Mouse (Mus musculus) MEL (cell line): ENCODE measurements around the gene Btbd18. TPM values are rescaled to one million over a fixed set of nuclear protein-coding genes. Genes with fewer than 3 reads are reported as not detected.
A peak's percentile ranks its signal among the peaks of the same experiment; 100 is the strongest.

Experiments used
- DNase-seq: peaks from one replicate; pipeline ENCODE4 v3.0.0; 2011; ENCODE audit warnings: low read depth, low spot score
- H3K27ac ChIP-seq: 2 replicates; pipeline ENCODE4 v1.5.1; 2012; ENCODE audit warnings: low read depth, mild to moderate bottlenecking, control low read depth, low read length, moderate library complexity; ENCODE audit not compliant: control insufficient read depth
- H3K27me3 ChIP-seq, 2 experiments: fragments of 150-350 bp in 1 of 2; sonication (generic) in 1 of 2; 2 replicates each; pipeline ENCODE4 v1.6.1; 2012; ENCODE audit warnings: low read length in 2 of 2, mild to moderate bottlenecking in 2 of 2, improper control_type of control experiment in 1 of 2, moderate library complexity in 1 of 2; ENCODE audit not compliant: insufficient read depth in 2 of 2, control insufficient read depth in 1 of 2
- H3K36me3 ChIP-seq, 2 experiments: 2 replicates each; pipeline ENCODE4 v1.6.1; 2012 to 2014; ENCODE audit warnings: low read length in 2 of 2, improper control_type of control experiment in 1 of 2, inconsistent platforms in 1 of 2, mild to moderate bottlenecking in 1 of 2; ENCODE audit not compliant: insufficient read depth in 2 of 2, control insufficient read depth in 1 of 2
- H3K4me1 ChIP-seq, 2 experiments: fragments of 150-350 bp in 1 of 2; sonication (generic) in 1 of 2; 2 replicates each; pipeline ENCODE4 v1.6.1; 2012; ENCODE audit warnings: low read length in 2 of 2, improper control_type of control experiment in 1 of 2, mild to moderate bottlenecking in 1 of 2; ENCODE audit not compliant: insufficient read depth in 2 of 2, control insufficient read depth in 1 of 2
- H3K4me3 ChIP-seq, 2 experiments: fragments of 150-350 bp in 1 of 2; sonication (generic) in 1 of 2; 2 replicates each; pipeline ENCODE4 v1.5.1; 2012; ENCODE audit warnings: low read depth in 2 of 2, low read length in 2 of 2, mild to moderate bottlenecking in 2 of 2, moderate library complexity in 2 of 2, control low read depth in 1 of 2, improper control_type of control experiment in 1 of 2; ENCODE audit not compliant: control insufficient read depth in 1 of 2, insufficient read depth in 1 of 2
- H3K79me2 ChIP-seq: 2 replicates; pipeline ENCODE4 v1.6.1; 2012; ENCODE audit warnings: mild to moderate bottlenecking, low read length, moderate library complexity; ENCODE audit not compliant: control insufficient read depth, poor library complexity, insufficient read depth
- H3K9ac ChIP-seq: 2 replicates; pipeline ENCODE4 v1.6.1; 2012; ENCODE audit warnings: low read depth, mild to moderate bottlenecking, control low read depth, low read length, moderate library complexity; ENCODE audit not compliant: control insufficient read depth, poor library complexity, severe bottlenecking
- H3K9me3 ChIP-seq: fragments of 150-350 bp; sonication (generic); replicated peaks from 2 replicates; pipeline ENCODE4 v1.6.1; 2012; ENCODE audit warnings: mild to moderate bottlenecking, low read length, improper control_type of control experiment, moderate library complexity; ENCODE audit not compliant: insufficient read depth
- BHLHE40 ChIP-seq: IDR thresholded peaks from 2 replicates; pipeline ENCODE4 v1.6.1; 2012; ENCODE audit warnings: low read depth, mild to moderate bottlenecking, inconsistent platforms, low read length, improper control_type of control experiment, borderline replicate concordance
- CHD1 ChIP-seq: IDR thresholded peaks from 2 replicates; pipeline ENCODE4 v1.6.1; 2012; ENCODE audit warnings: low read depth, mild to moderate bottlenecking, inconsistent platforms, low read length, improper control_type of control experiment
- CHD2 ChIP-seq: IDR thresholded peaks from 2 replicates; pipeline ENCODE4 v1.6.1; 2011; ENCODE audit warnings: low read length, improper control_type of control experiment
- CTCF ChIP-seq, 3 experiments: IDR thresholded peaks in 2 of 3; conservative IDR thresholded peaks in 1 of 3; 2 replicates each; pipeline ENCODE4 v1.5.1; 2011 to 2012; ENCODE audit warnings: low read length in 3 of 3, low read depth in 2 of 3, mild to moderate bottlenecking in 2 of 3, improper control_type of control experiment in 1 of 3, inconsistent platforms in 1 of 3, mixed read lengths in 1 of 3, moderate library complexity in 1 of 3; ENCODE audit not compliant: control insufficient read depth in 1 of 3, insufficient read depth in 1 of 3, poor library complexity in 1 of 3, severe bottlenecking in 1 of 3
- ELF1 ChIP-seq: IDR thresholded peaks from 2 replicates; pipeline ENCODE4 v1.6.1; 2014; ENCODE audit warnings: low read depth, mild to moderate bottlenecking, inconsistent platforms, low read length, improper control_type of control experiment, moderate library complexity
- EP300 ChIP-seq, 2 experiments: IDR thresholded peaks; 2 replicates each; pipeline ENCODE4 v1.6.1; 2011; ENCODE audit warnings: improper control_type of control experiment in 2 of 2, low read length in 2 of 2, low read depth in 1 of 2, mild to moderate bottlenecking in 1 of 2
- GABPA ChIP-seq: IDR thresholded peaks from 2 replicates; pipeline ENCODE4 v1.6.1; 2012; ENCODE audit warnings: low read depth, mild to moderate bottlenecking, inconsistent platforms, low read length, improper control_type of control experiment, moderate library complexity
- GATA1 ChIP-seq: IDR thresholded peaks from 2 replicates; pipeline ENCODE4 v1.6.1; 2011; ENCODE audit warnings: low read depth, low read length, improper control_type of control experiment
- HCFC1 ChIP-seq: IDR thresholded peaks from 2 replicates; pipeline ENCODE4 v1.6.1; 2012; ENCODE audit warnings: low read depth, mild to moderate bottlenecking, inconsistent platforms, low read length, improper control_type of control experiment, moderate library complexity
- KAT2A ChIP-seq: conservative IDR thresholded peaks from 2 replicates; pipeline ENCODE4 v1.6.1; 2012; ENCODE audit warnings: low read depth, low read length, improper control_type of control experiment, inconsistent platforms
- MAFK ChIP-seq: IDR thresholded peaks from 2 replicates; pipeline ENCODE4 v1.6.1; 2011; ENCODE audit warnings: low read depth, mild to moderate bottlenecking, low read length, improper control_type of control experiment, borderline replicate concordance
- MAX ChIP-seq: IDR thresholded peaks from 2 replicates; pipeline ENCODE4 v1.6.1; 2011; ENCODE audit warnings: low read length, improper control_type of control experiment
- MAZ ChIP-seq: IDR thresholded peaks from 2 replicates; pipeline ENCODE4 v1.6.1; 2012; ENCODE audit warnings: low read depth, mild to moderate bottlenecking, inconsistent platforms, low read length, improper control_type of control experiment
- MYB ChIP-seq: IDR thresholded peaks from 2 replicates; pipeline ENCODE4 v1.6.1; 2011; ENCODE audit warnings: mild to moderate bottlenecking, low read depth, low read length, improper control_type of control experiment
- MYC ChIP-seq: IDR thresholded peaks from 2 replicates; pipeline ENCODE4 v1.6.1; 2011; ENCODE audit warnings: low read depth, mild to moderate bottlenecking, low read length, improper control_type of control experiment, moderate library complexity
- NELFE ChIP-seq: IDR thresholded peaks from 2 replicates; pipeline ENCODE4 v1.6.1; 2011; ENCODE audit warnings: low read depth, low read length, improper control_type of control experiment
- POLR2AphosphoS2 ChIP-seq: IDR thresholded peaks from 2 replicates; pipeline ENCODE4 v1.6.1; 2011; ENCODE audit warnings: low read length, improper control_type of control experiment
- POLR2AphosphoS5 ChIP-seq: IDR thresholded peaks from 2 replicates; pipeline ENCODE4 v1.6.1; 2012; ENCODE audit warnings: low read depth, borderline replicate concordance, mild to moderate bottlenecking, inconsistent platforms, low read length, moderate library complexity, mixed read lengths
- RCOR1 ChIP-seq: IDR thresholded peaks from 2 replicates; pipeline ENCODE4 v1.6.1; 2012; ENCODE audit warnings: low read depth, mild to moderate bottlenecking, inconsistent platforms, low read length, improper control_type of control experiment
- SIN3A ChIP-seq: IDR thresholded peaks from 2 replicates; pipeline ENCODE4 v1.6.1; 2012; ENCODE audit warnings: low read length, improper control_type of control experiment, inconsistent platforms
- SMC3 ChIP-seq: IDR thresholded peaks from 2 replicates; pipeline ENCODE4 v1.6.1; 2011; ENCODE audit warnings: low read depth, low read length, improper control_type of control experiment
- TAL1 ChIP-seq: IDR thresholded peaks from 2 replicates; pipeline ENCODE4 v1.6.1; 2012; ENCODE audit warnings: mild to moderate bottlenecking, inconsistent platforms, low read length, moderate library complexity, mixed read lengths
- TBP ChIP-seq: IDR thresholded peaks from 2 replicates; pipeline ENCODE4 v1.8.0; 2011; ENCODE audit warnings: low read depth, low read length, improper control_type of control experiment
- TCF12 ChIP-seq: IDR thresholded peaks from 2 replicates; pipeline ENCODE4 v1.6.1; 2014; ENCODE audit warnings: low read depth, mild to moderate bottlenecking, inconsistent platforms, low read length, improper control_type of control experiment, moderate library complexity
- USF1 ChIP-seq: IDR thresholded peaks from 2 replicates; pipeline ENCODE4 v1.6.1; 2014; ENCODE audit warnings: low read depth, mild to moderate bottlenecking, inconsistent platforms, low read length, improper control_type of control experiment, moderate library complexity
- ZC3H11A ChIP-seq: IDR thresholded peaks from 2 replicates; pipeline ENCODE4 v1.6.1; 2012; ENCODE audit warnings: low read depth, mild to moderate bottlenecking, inconsistent platforms, low read length, improper control_type of control experiment
- ZKSCAN1 ChIP-seq: IDR thresholded peaks from 2 replicates; pipeline ENCODE4 v1.6.1; 2012; ENCODE audit warnings: low read depth, mild to moderate bottlenecking, inconsistent platforms, low read length, improper control_type of control experiment, moderate library complexity
- ZNF384 ChIP-seq: IDR thresholded peaks from 2 replicates; pipeline ENCODE4 v1.6.1; 2012; ENCODE audit warnings: low read depth, mild to moderate bottlenecking, inconsistent platforms, low read length, improper control_type of control experiment
- polyA plus RNA-seq, 2 experiments: library from polyadenylated mRNA; stranded (reverse) in 1 of 2; unstranded in 1 of 2; fragments of >175 nt in 1 of 2; fragments of >200 nt in 1 of 2; gene quantifications; 2 replicates each; pipeline versions ENCODE4 v1.2.1 to v1.2.4; 2012; ENCODE audit warnings: low replicate concordance in 2 of 2, low read depth in 1 of 2; ENCODE audit not compliant: insufficient read length in 2 of 2, insufficient read depth in 1 of 2, missing spikeins in 1 of 2
- total RNA-seq: library from RNA; depleted of rRNA; stranded (reverse); fragments of 300-350 nt; gene quantifications from 2 replicates; pipeline ENCODE4 v1.2.3, GENCODE M21; 2012

The Btbd18 gene
- total and polyA plus RNA-seq, 3 experiments: 0.04 to 0.07 TPM; not detected in 1

DNA sequence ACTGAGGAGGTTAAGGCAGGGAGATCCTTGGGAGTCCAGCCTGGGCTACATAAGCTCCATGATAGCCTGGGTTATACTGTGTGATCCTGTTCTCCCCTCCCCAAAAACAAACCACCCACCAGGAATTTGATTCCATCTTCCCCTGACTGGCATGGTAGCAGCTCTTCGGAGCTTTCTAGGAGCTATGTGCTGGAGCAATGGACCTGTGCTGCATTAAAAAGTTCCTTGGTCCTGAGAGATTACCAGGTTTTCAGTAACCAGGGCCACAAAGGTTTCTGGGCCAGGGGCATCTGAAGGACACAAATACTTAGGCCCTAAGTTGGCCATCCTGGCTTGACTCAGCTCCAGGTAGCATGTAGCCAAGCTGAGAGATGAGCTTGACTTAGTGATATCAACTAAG is 26.9 kb upstream of the Btbd18 start:
- TF ChIP-seq TBP (no peak), MYC (no peak), HCFC1 (no peak), MAFK (no peak), GATA1 (no peak), ZC3H11A (no peak), MAX (no peak), CHD2 (no peak), USF1 (no peak), TAL1 (no peak), ZKSCAN1 (no peak), GABPA (no peak), RCOR1 (no peak), KAT2A (no peak), SIN3A (no peak), SMC3 (no peak), POLR2AphosphoS5 (no peak), EP300 (IDR thresholded peaks at IDR 0.05; ENCODE audit: low read depth in 1 of 2, low read length in 2 of 2) (no peak)
- Histone ChIP-seq H3K79me2 (peaks cover 21% of the 10 kb centered on the region), H3K4me3 (no peak overlapping the region), H3K36me3 (peaks cover 0 to 25% of the 10 kb centered on the region in 2 experiments; a peak in 2 of 4 replicates), H3K9me3 (no peaks in the 10 kb centered on the region), H3K27ac (no peak overlapping the region), H3K27me3 (no peaks in the 10 kb centered on the region), H3K4me1 (peaks cover 21 to 22% of the 10 kb centered on the region in 2 experiments), H3K9ac (no peak overlapping the region)
- no peak for DNase-seq

DNA sequence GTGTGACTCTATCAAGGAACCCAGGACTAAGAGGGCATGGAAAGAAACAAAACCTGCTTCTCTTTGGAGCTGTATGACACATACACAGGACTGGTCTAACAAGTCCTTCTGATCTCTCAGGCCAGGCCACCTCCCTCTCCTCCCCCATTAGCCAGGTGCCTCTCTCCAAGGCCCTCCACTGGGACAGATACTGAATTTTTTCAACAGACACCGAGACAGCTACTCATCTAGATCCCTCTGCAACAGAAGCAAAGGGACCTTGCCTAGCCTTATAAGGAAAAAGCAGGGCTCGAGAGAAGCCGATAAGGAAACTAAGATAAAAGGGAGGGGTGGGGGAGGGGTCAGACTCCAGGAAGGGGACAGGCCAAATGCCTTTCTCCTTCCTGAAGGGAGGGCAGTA is 25.9 kb upstream of the Btbd18 start:
- Histone ChIP-seq H3K36me3 (peaks cover 0 to 25% of the 10 kb centered on the region in 2 experiments; a peak in 3 of 4 replicates), H3K79me2 (peaks cover 25% of the 10 kb centered on the region), H3K27ac (peak overlapping the region; percentile 9; the same call in 1 of the 2 replicates), H3K9ac (no peak overlapping the region), H3K27me3 (no peaks in the 10 kb centered on the region), H3K9me3 (no peaks in the 10 kb centered on the region), H3K4me3 (no peak overlapping the region), H3K4me1 (peaks cover 21 to 22% of the 10 kb centered on the region in 2 experiments)
- peak; percentile 57 for DNase-seq
- TF ChIP-seq ZNF384 (peak; percentile 25; the same call in 1 of the 2 replicates), ELF1 (peak; percentile 28; the same call in 1 of the 2 replicates), CHD1 (no peak), MAZ (0 out of 2 replicates have a peak, but pooled peaks have one; percentile 27), HCFC1 (0 out of 2 replicates have a peak, but pooled peaks have one; percentile 20), TCF12 (peak; percentile 30; the same call in 1 of the 2 replicates), RCOR1 (peak; percentile 68; the same call in 1 of the 2 replicates), CHD2 (peak; percentile 20; the same call in 1 of the 2 replicates), USF1 (no peak), NELFE (no peak), POLR2AphosphoS2 (no peak), GATA1 (peak; percentile 75), CTCF (IDR thresholded peaks at IDR 0.05 in 2 of 3, conservative IDR thresholded peaks at IDR 0.05 in 1 of 3; ENCODE audit: control insufficient read depth in 1 of 3, insufficient read depth in 1 of 3, low read depth in 2 of 3, low read length in 3 of 3, poor library complexity in 1 of 3, severe bottlenecking in 1 of 3) (no peak), MYB (no peak), TAL1 (no peak), EP300 (IDR thresholded peaks at IDR 0.05; ENCODE audit: low read depth in 1 of 2, low read length in 2 of 2) (peak in 1 of 2 experiments; percentile 70; a peak in 3 of 4 replicates), BHLHE40 (no peak)
